Mouse (Mus musculus) gastrocnemius, adult 2 months (tissue): ENCODE data around the gene Cnst. TPM values are rescaled to one million over a fixed set of nuclear protein-coding genes. Genes with fewer than 3 reads are reported as not detected.
"Not testable (repeated sequence)": the region's sequence is repeated elsewhere in the genome, so short reads cannot be mapped to it uniquely, and the experiment has no call there.

Experiments used
- DNase-seq: peaks from one replicate; pipeline ENCODE4 v3.0.0; 2022
- H3K27ac ChIP-seq: fragments of 200-600 bp; 2 replicates; pipeline ENCODE4 v1.8.1; 2022; ENCODE audit warnings: mild to moderate bottlenecking
- H3K4me3 ChIP-seq: fragments of 200-600 bp; 2 replicates; pipeline ENCODE4 v1.8.1; 2022; ENCODE audit warnings: mild to moderate bottlenecking, moderate library complexity
- CTCF ChIP-seq: fragments of 200-600 bp; IDR thresholded peaks from 2 replicates; pipeline ENCODE4 v1.8.1; 2022; ENCODE audit warnings: antibody characterized with exemption, mild to moderate bottlenecking, moderate library complexity
- intact Hi-C: fragments of 180-260 bp; cut with DNase I; formaldehyde crosslinking; loops from one replicate; pipeline ENCODE4 v1.15.1; 2025
- total RNA-seq, 2 experiments: library from RNA; stranded (reverse); gene quantifications; 2 replicates each; pipeline ENCODE4 v1.2.3; 2021

Gene Cnst
- total RNA-seq, 2 experiments from 2014 or later = 34.7 to 40.0 TPM

DNA sequence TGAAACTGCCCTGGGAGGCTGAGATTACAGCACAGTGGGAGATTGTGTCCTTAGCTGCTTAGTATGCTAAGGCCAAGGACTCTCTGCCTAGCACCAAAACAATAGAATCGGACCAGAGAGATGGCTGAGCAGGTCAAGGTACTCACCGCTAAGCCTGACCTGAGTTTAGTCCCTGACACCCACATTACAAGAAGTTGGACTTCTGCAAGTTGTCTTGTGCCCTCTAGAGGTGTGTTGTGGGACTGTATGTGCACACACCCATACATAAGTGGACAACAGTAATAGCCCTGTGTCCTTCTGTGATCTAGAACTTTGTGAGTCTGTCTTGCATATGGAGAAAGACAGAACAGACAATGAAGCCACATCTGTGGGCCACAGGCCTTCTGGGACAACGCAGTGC, 88.0 kb downstream of the Cnst start:
- intact Hi-C loops = no loop called here
- no peak for DNase-seq
- H3K4me3 ChIP-seq = no peak overlapping the region
- TF ChIP-seq CTCF = peak; percentile 25; the same call in 1 of the 2 replicates
- H3K27ac ChIP-seq = no peak overlapping the region

DNA sequence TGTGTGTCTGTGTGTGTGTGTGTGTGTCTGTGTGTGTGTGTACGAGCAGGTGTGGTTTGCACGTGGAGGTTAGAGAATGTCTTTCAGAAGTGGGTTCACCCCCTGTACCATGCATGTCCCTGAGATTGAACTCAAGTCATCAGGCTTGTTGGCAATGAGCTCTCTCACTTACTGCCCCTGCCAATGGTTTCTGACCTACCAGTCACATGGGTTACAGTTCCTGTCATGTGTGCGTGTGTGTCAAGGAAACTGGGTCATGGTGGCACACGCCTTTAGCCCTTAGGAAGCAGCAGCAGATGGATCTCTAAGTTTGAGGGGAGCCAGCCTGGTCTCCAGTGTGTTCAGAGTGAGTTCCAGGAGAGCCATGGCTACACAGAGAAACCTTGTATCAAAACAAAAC, 96.6 kb downstream of the Cnst start:
- intact Hi-C loops = loop anchor here (10.0 kb wide), 2 partner anchors 92 to 202 kb away; no protein-coding TSS in a partner anchor
- Histone ChIP-seq H3K4me3 (no peak overlapping the region), H3K27ac (no peak overlapping the region)
- no peak for DNase-seq
- TF ChIP-seq CTCF = no peak

DNA sequence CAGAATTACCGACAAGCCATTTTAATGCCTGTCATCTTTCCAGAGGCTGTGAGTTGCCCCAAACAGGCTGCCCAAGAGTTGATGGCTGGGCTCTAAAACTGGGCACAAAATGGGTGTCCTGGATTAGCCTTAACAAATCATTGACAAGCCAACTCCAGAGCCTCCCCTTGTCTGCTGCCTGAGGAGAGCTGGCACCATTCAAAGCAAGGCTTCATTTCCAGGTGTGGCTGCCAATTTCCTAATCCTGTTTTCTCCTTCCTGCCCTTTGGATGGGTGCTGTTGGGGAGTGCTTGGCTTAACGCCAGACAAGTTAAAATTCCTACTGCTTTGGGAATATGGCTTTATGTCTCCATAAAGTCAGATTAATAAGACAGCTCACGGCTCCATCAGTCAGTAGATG, 98.0 kb downstream of the Cnst start:
- H3K4me3 ChIP-seq = no peak overlapping the region
- no peak for TF ChIP-seq CTCF
- no peak overlapping the region for H3K27ac ChIP-seq
- DNase-seq = no peak
- intact Hi-C loops = loop anchor here (10.0 kb wide), 2 partner anchors 91 to 201 kb away; no protein-coding TSS in a partner anchor

DNA sequence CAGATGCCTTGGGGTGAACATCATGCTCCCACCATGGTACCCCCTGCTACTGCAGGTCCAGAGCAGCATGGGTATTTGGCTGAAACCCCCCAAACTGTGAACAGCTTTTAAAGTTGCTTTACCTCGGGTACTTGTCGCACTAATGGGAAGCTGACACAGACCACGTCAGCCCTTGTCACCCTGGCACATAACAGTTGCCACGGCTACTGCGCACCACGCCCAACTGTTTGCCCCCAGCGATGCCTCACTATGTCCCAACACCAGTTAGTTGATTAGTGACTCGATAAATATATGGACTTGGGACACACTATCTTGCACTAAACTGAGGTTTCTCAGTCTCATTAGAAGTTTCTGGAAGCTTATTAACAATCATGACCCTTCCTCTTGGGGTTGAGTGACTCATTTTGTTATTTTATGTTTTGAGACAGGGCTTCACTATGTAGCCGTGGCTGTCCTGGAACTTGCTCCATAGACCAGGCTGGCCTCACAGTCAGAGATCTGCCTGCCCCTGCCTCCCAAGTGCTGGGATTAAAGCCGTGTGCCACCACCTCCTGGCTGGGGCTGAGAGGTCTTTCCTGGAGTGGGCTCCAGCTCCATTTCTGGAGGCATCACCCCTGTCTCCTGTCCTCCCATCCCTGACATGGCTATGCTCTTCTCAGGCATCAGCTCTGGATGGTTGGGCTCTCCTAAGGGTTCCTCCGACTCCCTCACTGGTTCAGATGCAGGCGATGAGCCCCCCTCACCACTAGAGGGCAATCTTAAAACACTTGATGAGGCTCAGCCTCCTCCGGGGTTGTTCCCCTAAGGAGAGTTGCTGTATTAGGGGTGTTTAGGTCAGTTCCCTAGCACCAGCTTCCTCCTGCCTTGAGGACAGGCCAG, 99.2 kb downstream of the Cnst start:
- intact Hi-C loops = loop anchor here (10.0 kb wide), 2 partner anchors 89 to 199 kb away; no protein-coding TSS in a partner anchor
- H3K27ac ChIP-seq = no peak overlapping the region
- DNase-seq = peak; percentile 80
- H3K4me3 ChIP-seq = peak overlapping the region; percentile 59
- peak; percentile 95 for TF ChIP-seq CTCF

DNA sequence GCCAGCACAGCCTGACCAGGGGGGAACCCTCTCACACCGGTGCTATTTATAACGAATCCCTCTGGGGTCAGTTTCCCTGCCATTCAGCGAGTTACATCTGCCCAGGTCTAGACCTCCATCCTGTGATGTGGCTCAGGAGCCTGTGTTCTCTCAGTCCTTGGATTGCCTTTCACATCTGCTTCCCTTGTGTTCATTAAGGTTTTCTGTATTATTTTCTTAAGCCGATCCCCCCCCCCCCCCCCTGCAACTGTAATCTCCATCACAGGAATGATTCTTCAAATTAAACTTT, 99.8 kb downstream of the Cnst start:
- H3K27ac ChIP-seq = no peak overlapping the region
- H3K4me3 ChIP-seq = peak overlapping the region; percentile 59
- no peak for DNase-seq
- intact Hi-C loops = loop anchor here (10.0 kb wide), 2 partner anchors 89 to 199 kb away; no protein-coding TSS in a partner anchor
- no peak for TF ChIP-seq CTCF

DNA sequence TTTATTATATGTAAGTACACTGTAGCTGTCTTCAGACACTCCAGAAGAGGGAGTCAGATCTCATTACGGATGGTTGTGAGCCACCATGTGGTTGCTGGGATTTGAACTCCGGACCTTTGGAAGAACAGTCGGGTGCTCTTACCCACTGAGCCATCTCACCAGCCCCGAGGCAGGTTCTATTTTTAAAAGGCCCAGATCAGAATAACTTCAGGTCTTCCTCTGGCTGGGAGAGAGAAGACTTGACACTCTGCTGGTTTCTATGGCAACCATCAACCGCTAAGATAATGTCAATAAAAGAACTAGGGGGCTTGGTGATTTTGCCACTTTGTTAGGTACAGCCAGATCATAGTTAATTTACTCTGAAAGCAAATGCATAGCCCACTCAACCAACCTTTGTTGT, 102.5 kb downstream of the Cnst start:
- intact Hi-C loops = loop anchor here (10.0 kb wide), 2 partner anchors 86 to 196 kb away; no protein-coding TSS in a partner anchor
- not testable (repeated sequence) for DNase-seq, H3K4me3 ChIP-seq, H3K27ac ChIP-seq

DNA sequence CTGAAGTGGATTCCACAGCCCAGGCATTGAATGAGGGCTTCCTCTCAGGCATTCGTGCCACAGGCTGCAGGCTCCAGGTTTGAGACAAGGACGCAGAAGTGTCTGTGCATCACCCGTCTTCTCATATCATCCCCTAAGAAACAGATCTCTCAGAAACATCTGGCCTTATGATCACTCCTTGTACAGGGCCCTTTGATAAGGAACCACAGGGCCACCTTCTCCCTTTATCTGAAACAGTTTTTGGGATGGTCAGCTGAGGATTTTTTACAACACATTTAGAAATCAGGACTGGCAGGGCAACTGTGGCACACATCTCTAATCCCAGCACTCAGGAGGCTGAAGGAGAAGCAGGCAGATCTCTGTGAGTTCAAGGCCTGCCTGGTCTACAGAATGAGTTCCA, 103.2 kb downstream of the Cnst start:
- DNase-seq = no peak
- no peak overlapping the region for H3K27ac ChIP-seq
- no peak overlapping the region for H3K4me3 ChIP-seq
- TF ChIP-seq CTCF = no peak
- intact Hi-C loops = loop anchor here (10.0 kb wide), 2 partner anchors 85 to 195 kb away; no protein-coding TSS in a partner anchor

DNA sequence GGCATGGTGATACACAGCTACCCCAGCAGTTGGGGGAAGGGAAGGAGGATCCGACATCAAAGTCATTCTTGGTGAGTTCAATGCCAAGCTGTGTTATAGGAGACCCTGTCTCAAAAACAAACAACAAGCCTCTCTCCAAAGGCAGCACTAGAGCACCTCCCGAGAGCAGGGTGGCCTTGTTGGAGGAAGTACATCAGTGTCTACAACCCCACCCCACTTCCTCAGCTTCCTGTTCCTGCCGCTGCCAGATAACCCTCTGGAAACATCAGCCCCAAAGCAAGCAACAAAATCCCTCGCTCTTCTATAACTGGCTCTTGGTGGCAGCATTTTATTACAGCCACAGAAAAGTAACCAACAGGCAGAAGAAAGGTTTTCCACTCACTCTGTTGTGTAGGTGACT, 104.1 kb downstream of the Cnst start:
- no peak overlapping the region for H3K27ac ChIP-seq
- DNase-seq = no peak
- no peak for TF ChIP-seq CTCF
- intact Hi-C loops = no loop called here
- no peak overlapping the region for H3K4me3 ChIP-seq

DNA sequence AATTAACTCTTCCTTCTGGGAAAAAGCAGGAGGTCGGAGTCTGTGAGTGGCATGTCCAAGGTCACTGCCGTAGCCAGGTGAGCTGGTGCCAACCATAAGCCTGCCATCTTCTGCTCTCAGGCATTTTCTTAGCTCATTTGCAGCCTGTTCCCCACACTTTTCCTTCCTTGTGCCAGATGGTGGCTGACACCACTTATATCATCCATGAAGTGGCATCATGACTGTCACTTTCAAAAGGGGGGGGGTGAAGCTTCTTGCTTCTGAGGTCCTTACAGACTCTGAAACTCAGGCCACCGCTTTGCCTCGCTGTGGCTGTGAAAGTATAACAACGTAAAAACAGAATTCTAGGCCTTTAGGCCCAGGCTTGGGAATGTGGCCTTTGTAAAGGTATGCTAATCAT, 105.1 kb downstream of the Cnst start:
- no peak for TF ChIP-seq CTCF
- Histone ChIP-seq H3K27ac (no peak overlapping the region), H3K4me3 (no peak overlapping the region)
- DNase-seq = no peak
- intact Hi-C loops = no loop called here

DNA sequence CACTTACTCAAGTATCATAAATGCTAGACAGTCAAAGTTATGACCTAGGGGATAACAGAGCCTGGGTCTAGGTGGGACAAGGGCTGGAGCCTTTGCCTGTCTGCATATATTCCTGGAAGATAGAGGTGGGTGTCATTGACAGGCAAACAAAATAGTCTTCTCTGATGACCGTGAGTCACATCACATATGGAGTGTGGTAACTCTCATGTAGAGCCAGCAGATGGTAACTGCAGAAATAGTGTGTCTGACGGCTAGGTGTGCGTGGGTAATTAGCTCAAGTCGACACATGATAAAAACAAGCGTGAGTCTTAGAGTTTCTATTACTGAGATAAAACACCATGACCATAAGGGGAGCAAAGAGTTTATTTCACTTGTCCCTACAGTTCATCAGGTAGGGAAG, 116.9 kb downstream of the Cnst start:
- intact Hi-C loops = loop anchor here (10.0 kb wide), 1 partner anchor 62 kb away; no protein-coding TSS in a partner anchor
- TF ChIP-seq CTCF = no peak
- Histone ChIP-seq H3K4me3 (no peak overlapping the region), H3K27ac (no peak overlapping the region)
- no peak for DNase-seq

DNA sequence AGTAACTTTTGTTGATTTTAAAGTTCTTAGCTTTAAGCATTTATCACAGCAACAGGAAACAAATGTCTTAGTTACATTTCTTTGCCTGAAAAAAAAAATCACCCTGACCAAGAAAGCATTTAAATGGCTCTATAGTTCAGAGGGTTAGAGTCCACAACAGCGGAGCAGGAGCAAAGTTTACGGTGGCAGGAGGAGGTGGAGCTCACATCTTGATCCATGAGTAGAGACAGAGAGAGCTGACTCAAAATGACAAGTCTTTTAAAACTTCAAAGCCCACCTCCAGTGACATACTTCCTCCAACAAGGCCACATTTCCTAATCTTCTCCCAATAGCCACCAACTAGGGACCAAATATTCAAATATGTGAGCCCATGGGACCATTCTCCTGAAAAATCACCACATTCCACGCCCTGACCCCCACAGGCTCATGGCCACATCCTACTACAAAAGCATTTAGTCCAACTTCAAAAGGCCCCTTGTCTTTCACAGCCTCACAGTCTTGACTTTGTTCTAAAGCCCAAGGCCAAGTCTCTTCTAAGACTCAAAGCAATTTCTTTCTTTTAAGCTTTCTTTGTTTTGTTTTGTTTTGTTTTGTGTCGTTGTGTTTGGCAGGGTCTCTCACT, 118.2 kb downstream of the Cnst start:
- no peak for TF ChIP-seq CTCF
- Histone ChIP-seq H3K27ac (no peak overlapping the region), H3K4me3 (no peak overlapping the region)
- no peak for DNase-seq
- intact Hi-C loops = loop anchor here (10.0 kb wide), 1 partner anchor 60 kb away; no protein-coding TSS in a partner anchor

DNA sequence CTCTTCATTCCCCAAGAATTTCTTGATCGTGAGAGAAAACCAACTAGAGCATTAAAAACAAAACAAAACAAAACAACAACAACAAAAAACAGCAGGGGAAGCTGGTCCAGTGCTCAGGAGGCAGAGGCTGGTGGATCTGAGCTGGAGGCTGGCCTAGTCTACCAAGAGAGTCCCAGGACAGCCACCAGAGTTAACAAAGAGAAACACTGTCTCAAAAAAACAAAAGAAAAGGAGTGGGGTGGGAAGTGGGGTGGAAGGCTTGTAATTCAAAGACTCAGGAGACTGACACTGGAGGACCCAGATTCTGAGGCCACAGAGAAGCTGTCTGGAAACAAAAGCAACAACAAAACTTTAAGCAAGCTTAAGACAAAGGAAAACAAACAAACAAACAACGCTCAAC, 120.8 kb downstream of the Cnst start:
- no peak for DNase-seq
- TF ChIP-seq CTCF = no peak
- H3K4me3 ChIP-seq = peak overlapping the region; percentile 96
- intact Hi-C loops = loop anchor here (10.0 kb wide), 1 partner anchor 58 kb away; no protein-coding TSS in a partner anchor
- peak overlapping the region; percentile 93 for H3K27ac ChIP-seq

DNA sequence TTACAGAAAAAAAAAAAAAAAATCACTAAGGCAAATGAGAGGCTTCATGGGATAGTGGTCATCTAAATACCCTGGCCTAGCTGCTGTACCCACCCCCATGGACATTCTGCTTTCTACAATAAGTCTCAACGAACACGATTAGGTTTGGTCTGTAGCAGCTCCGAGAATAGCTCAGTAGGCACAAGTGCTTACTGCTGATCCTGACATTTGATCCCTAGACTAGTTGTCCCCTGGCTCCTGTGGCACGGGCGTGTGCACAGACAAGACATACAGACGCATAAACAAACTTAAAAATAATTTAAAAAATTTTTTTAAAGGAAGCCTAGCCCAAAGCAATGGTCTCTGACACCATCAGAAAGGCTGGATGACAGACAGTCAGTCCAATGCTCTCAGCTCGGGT, 121.3 kb downstream of the Cnst start:
- no peak for TF ChIP-seq CTCF
- intact Hi-C loops = loop anchor here (10.0 kb wide), 1 partner anchor 57 kb away; no protein-coding TSS in a partner anchor
- H3K27ac ChIP-seq = peak overlapping the region; percentile 93
- peak overlapping the region; percentile 96 for H3K4me3 ChIP-seq
- DNase-seq = peak; percentile 38
